In the genomic region with DNA sequence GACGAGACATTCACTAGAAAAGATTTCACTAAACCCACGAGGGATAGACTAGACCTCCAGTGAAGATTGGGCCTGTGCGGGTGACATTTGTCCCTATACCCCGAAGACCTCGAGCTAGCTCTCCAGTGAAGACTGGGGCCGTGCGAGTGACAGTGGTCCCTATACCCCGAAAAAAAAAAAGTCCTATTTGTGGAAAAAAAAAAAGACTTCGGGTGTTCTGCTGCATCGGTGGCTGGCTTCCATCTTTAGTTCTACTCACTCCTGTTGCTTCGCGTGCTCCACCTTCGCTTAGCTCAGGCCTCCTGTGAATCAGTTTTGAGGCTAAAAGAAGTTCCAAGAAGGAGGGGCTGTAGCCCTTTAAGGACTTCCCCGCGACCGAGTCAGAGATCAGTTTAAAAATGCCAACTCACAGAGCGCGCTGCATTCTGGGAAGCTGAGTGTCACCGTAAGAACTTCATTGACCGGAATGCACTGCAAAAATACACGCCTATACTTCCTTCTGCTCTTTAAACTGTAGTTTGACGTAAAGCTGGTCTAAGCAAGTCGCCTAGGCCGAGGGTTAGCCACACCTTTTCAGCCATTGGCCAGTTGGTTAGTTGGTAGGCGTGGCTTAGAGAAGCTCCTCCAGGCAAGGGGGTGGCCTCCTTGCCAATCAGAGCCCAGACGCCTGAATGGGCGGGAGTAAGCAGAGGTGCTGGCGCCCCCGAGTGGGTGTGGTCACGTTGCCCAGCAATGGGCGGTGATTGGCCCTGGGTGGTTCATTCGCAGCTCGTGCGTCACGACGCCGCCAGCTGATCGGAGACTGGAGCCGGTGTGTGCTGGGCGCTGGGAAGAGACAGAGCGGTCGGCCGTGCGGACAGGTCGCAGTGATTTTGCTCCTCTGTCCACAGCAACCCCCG, we compare ENCODE assay signal across 8 mouse cellular contexts. TPM values are rescaled to one million over a fixed set of nuclear protein-coding genes. Genes with fewer than 3 reads are reported as not detected.
DNase-seq lines count a peak whose midpoint lies in the region; ATAC-seq lines count a peak whose summit lies in the region.

Gene Tlcd2, plus strand, starts transcription at position 872 of the 899 bp plus-strand sequence.

- DNase-seq in WW6 (ENCODE audit: low read depth, low spot score): peak; percentile 100
- peak; percentile 94 to 98 for DNase-seq in cerebellum, postnatal 4 days (ENCODE audit: low spot score in 2 of 2)
- peak; percentile 100 for DNase-seq in gastrocnemius, adult 18-20 months (ENCODE audit: low spot score)
- DNase-seq in left cerebral cortex, adult 18-20 months (ENCODE audit: low spot score in 2 of 2): peak; percentile 98 to 99
- peak; percentile 100 for DNase-seq in right cerebral cortex, adult 18-20 months
- DNase-seq in urinary bladder, postnatal 10 days (ENCODE audit: low spot score): peak; percentile 97

- peak; percentile 97 for ATAC-seq in hindbrain, embryonic 16.5 days

- H3K79me2 ChIP-seq in macrophage (ENCODE audit: inconsistent target): peaks cover 42% of the 10 kb centered on the region

- H3K4me3 ChIP-seq in hindbrain, embryonic 16.5 days (ENCODE audit: low read length): peak within 1 kb of the TSS; percentile 86
- peak within 1 kb of the TSS; percentile 100 for H3K4me3 ChIP-seq in macrophage (ENCODE audit: inconsistent target)

- H3K9me3 ChIP-seq in hindbrain, embryonic 16.5 days (ENCODE audit: control insufficient read depth, low read length): no peaks in the 10 kb centered on the region

- H3K4me1 ChIP-seq in hindbrain, embryonic 16.5 days (ENCODE audit: control insufficient read depth, insufficient read depth, low read depth, low read length): peaks cover 23% of the 10 kb centered on the region

- H3K4me2 ChIP-seq in hindbrain, embryonic 16.5 days (ENCODE audit: low read length): peak within 1 kb of the TSS; percentile 78

- H3K27ac ChIP-seq in hindbrain, embryonic 16.5 days (ENCODE audit: low read depth, low read length): peak within 1 kb of the TSS; percentile 82
- peak within 1 kb of the TSS; percentile 100 for H3K27ac ChIP-seq in macrophage

- peak within 1 kb of the TSS; percentile 86 for H3K9ac ChIP-seq in hindbrain, embryonic 16.5 days (ENCODE audit: low read depth, low read length)

- no peaks in the 10 kb centered on the region for H3K27me3 ChIP-seq in hindbrain, embryonic 16.5 days (replicated peaks; ENCODE audit: control insufficient read depth, insufficient read depth, low read length)

- WGBS in hindbrain, embryonic 16.5 days: under 1% methylated on average over 46 of the region's 46 CpGs
- WGBS in macrophage (ENCODE audit: missing documents): 1% methylated on average over 45 of the region's 46 CpGs

- H3K36me3 ChIP-seq in hindbrain, embryonic 16.5 days (ENCODE audit: control insufficient read depth, insufficient read depth, low read length): peaks cover 10% of the 10 kb centered on the region
- H3K36me3 ChIP-seq in macrophage (ENCODE audit: inconsistent target): peaks cover 29% of the 10 kb centered on the region

RNA-seq across cellular contexts. Expression of gene Tlcd2, which starts in this region (rescaled TPM):
- total RNA-seq in gastrocnemius, adult 18-20 months (2021): 1 to 10 TPM; 2.6 to 2.9 TPM
- 2.0 and 2.9 TPM in 2 replicates for polyA plus RNA-seq in hindbrain, embryonic 16.5 days (2015; fragmentation: Nextera tagmentation; extraction: Ambion mirVana)
- total RNA-seq in left cerebral cortex, adult 18-20 months (2021): under 1 TPM; 0.91 to 1.00 TPM
- total RNA-seq in macrophage (2018; cell fraction: chromatin; rRNA removed): 1 to 10 TPM in 25 of 26 experiments, not detected in 1; 1.7 to 8.3 (median 3.3) TPM
- 1 to 10 TPM; 3.2 to 6.1 (median 4.6) TPM for total RNA-seq in macrophage (2018; cell fraction: cytosol; rRNA removed)
- 1 to 10 TPM; 1.2 to 8.2 (median 4.0) TPM for total RNA-seq in macrophage (2018; cell fraction: nucleus; rRNA removed)
- polyA plus RNA-seq in macrophage (2018): 2.5 to 4.9 TPM (median 4.5 TPM) in 3 replicates

Comparison
In these comparisons a context has a peak if more than half of its experiments do, and no peak if none do; other contexts are left out.
1. Peak in every context shown above with its lines: DNase-seq, ATAC-seq, H3K4me3 ChIP-seq and H3K27ac ChIP-seq.
2. Peak in DNase-seq in left cerebral cortex, adult 18-20 months; RNA of the gene not detected or under 1 TPM.